Mouse (Mus musculus): Measurements from ENCODE around the gene Dolpp1.

GRCm38 (mm10) chr2:30419112-30419511 is 27.1 kb downstream of the Dolpp1 start:
- TF ChIP-seq CTCF (IDR thresholded peaks at IDR 0.05) = no peak
- no peak for TF ChIP-seq EP300 (IDR thresholded peaks at IDR 0.05; ENCODE audit: insufficient read depth, low read depth, low read length)
- TF ChIP-seq POLR2A (IDR thresholded peaks at IDR 0.05; ENCODE audit: insufficient read depth, low read depth, low read length) = no peak

Data from heart, adult 2 months (tissue).